ENCODE assay signal across 12 mouse cellular contexts in the genomic region with DNA sequence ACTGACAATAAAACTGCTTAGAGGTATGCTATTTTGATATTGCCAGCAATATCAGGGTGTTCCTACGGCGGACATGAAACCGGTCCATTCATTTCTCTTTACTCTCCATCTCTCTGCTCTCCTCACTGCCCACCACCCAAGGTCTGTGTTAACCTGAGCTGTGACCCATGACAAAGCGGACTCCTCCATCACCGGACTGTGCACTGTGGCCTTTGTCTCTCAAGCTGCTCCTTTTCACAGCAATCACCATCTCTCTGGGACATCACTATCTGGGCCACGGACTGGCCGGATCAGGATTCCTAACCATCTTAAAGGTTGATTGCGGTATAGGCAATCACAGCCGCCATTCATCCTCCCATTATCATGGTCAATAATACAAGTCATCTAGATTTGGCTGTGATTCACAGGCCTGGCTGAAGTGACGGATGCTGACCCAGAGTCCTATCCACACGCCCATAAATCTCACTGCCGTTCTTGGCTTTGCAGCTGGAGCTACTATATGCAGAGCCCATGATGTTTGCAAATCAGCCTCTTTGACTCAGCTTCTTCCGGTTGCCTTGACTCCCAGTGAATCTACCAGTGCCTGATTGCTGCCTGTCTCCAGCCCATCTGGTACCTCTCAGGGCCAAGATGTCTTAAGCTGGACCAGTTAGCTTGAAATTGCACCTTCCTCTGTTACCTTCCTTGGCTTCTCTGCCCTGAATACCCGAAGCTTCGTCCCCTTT. TPM values are rescaled to one million over a fixed set of nuclear protein-coding genes. Genes with fewer than 3 reads are reported as not detected.
DNase-seq lines count a peak whose midpoint lies in the region; ATAC-seq and TF ChIP-seq lines count a peak whose summit lies in the region.
"Had no signal": no experiment of that assay in that cellular context is flagged by ENCODE, and none has a peak within 500 bp of the region (broad histone marks: within the 10 kb centered on the region; RNA-seq: fewer than 3 reads in every experiment).

No protein-coding gene starts in this region.

- no peak overlapping the region for H3K4me2 ChIP-seq in intestine, embryonic 16.5 days (ENCODE audit: low read depth, low read length)
- H3K4me2 ChIP-seq in intestine, postnatal 0 days (replicated peaks; ENCODE audit: low read depth), result no peak overlapping the region
- H3K4me2 ChIP-seq in forebrain, embryonic 16.5 days (ENCODE audit: low read length), result no peak overlapping the region
- no peak overlapping the region for H3K4me2 ChIP-seq in midbrain, embryonic 15.5 days
- H3K4me2 ChIP-seq: heart, embryonic 13.5 days had no signal

- H3K9me3 ChIP-seq in intestine, embryonic 16.5 days (ENCODE audit: control insufficient read depth, low read length), result no peaks in the 10 kb centered on the region
- H3K9me3 ChIP-seq in intestine, postnatal 0 days (ENCODE audit: control insufficient read depth), result no peaks in the 10 kb centered on the region
- H3K9me3 ChIP-seq in forebrain, embryonic 16.5 days (ENCODE audit: control insufficient read depth, low read length), result no peaks in the 10 kb centered on the region
- H3K9me3 ChIP-seq in midbrain, embryonic 15.5 days, result no peaks in the 10 kb centered on the region

- intact Hi-C loops in heart, postnatal 36 days (cut with DNase I), result no loop called here

- H3K9ac ChIP-seq in intestine, embryonic 16.5 days (ENCODE audit: low read depth, low read length), result no peak overlapping the region
- no peak overlapping the region for H3K9ac ChIP-seq in intestine, postnatal 0 days (ENCODE audit: low read depth, low read length)
- no peak overlapping the region for H3K9ac ChIP-seq in forebrain, embryonic 16.5 days (replicated peaks; ENCODE audit: low read depth, low read length)
- no peak overlapping the region for H3K9ac ChIP-seq in midbrain, embryonic 15.5 days
- H3K9ac ChIP-seq: heart, embryonic 13.5 days had no signal

- H3K4me3 ChIP-seq in intestine, embryonic 16.5 days (ENCODE audit: low read length), result no peak overlapping the region
- no peak overlapping the region for H3K4me3 ChIP-seq in intestine, postnatal 0 days (ENCODE audit: low read depth, low read length)
- no peak overlapping the region for H3K4me3 ChIP-seq in forebrain, embryonic 16.5 days (replicated peaks; ENCODE audit: low read length)
- H3K4me3 ChIP-seq in midbrain, embryonic 15.5 days, result no peak overlapping the region
- H3K4me3 ChIP-seq: heart, embryonic 13.5 days; myocyte had no signal

- 0 out of 2 replicates have a peak, but pooled peaks have one; percentile 26 for ATAC-seq in intestine, embryonic 16.5 days
- ATAC-seq in intestine, postnatal 0 days, result no peak
- peak; percentile 43 for ATAC-seq in forebrain, embryonic 16.5 days
- peak; percentile 51; the same call in 1 of the 2 replicates for ATAC-seq in midbrain, embryonic 15.5 days (replicated peaks)
- ATAC-seq: Patski had no signal

- peak; percentile 32 for DNase-seq in adrenal gland, postnatal 25 days
- DNase-seq in heart, postnatal 36 days, result no peak
- DNase-seq in cerebellum, adult 11 months, result no peak
- DNase-seq: gastrocnemius, postnatal 14 days; thymus, postnatal 36 days had no signal

- no peak overlapping the region for H3K27ac ChIP-seq in intestine, embryonic 16.5 days (ENCODE audit: low read length)
- H3K27ac ChIP-seq in intestine, postnatal 0 days (ENCODE audit: low read depth, low read length), result no peak overlapping the region
- H3K27ac ChIP-seq in forebrain, embryonic 16.5 days (ENCODE audit: low read length), result no peak overlapping the region
- H3K27ac ChIP-seq in midbrain, embryonic 15.5 days, result no peak overlapping the region
- H3K27ac ChIP-seq: heart, embryonic 13.5 days had no signal

- H3K27me3 ChIP-seq in intestine, embryonic 16.5 days (replicated peaks; ENCODE audit: control insufficient read depth, insufficient read depth, low read length), result no peaks in the 10 kb centered on the region
- H3K27me3 ChIP-seq in intestine, postnatal 0 days (replicated peaks; ENCODE audit: control insufficient read depth, insufficient read depth, low read length), result 0 out of 2 replicates have a peak, but pooled peaks cover 2% of the 10 kb centered on the region
- no peaks in the 10 kb centered on the region for H3K27me3 ChIP-seq in forebrain, embryonic 16.5 days (replicated peaks; ENCODE audit: control insufficient read depth, insufficient read depth, low read length)
- no peaks in the 10 kb centered on the region for H3K27me3 ChIP-seq in midbrain, embryonic 15.5 days (replicated peaks)
- H3K27me3 ChIP-seq: heart, embryonic 13.5 days; Patski had no signal

- WGBS in intestine, embryonic 16.5 days, result 65% methylated on average over 15 of the region's 15 CpGs
- 69% methylated on average over 15 of the region's 15 CpGs for WGBS in intestine, postnatal 0 days
- WGBS in forebrain, embryonic 16.5 days, result 70% methylated on average over 15 of the region's 15 CpGs
- 40% methylated on average over 15 of the region's 15 CpGs for WGBS in midbrain, embryonic 15.5 days

- no peaks in the 10 kb centered on the region for H3K36me3 ChIP-seq in intestine, embryonic 16.5 days (ENCODE audit: control insufficient read depth, insufficient read depth, low read length)
- H3K36me3 ChIP-seq in intestine, postnatal 0 days (ENCODE audit: control insufficient read depth, insufficient read depth), result no peaks in the 10 kb centered on the region
- no peaks in the 10 kb centered on the region for H3K36me3 ChIP-seq in forebrain, embryonic 16.5 days (ENCODE audit: control insufficient read depth, insufficient read depth)
- H3K36me3 ChIP-seq in midbrain, embryonic 15.5 days (replicated peaks), result no peaks in the 10 kb centered on the region
- H3K36me3 ChIP-seq: heart, embryonic 13.5 days had no signal

- TF ChIP-seq CTCF in intestine, postnatal 0 days (IDR thresholded peaks at IDR 0.05; ENCODE audit: low read depth), result no peak

- peaks cover 2% of the 10 kb centered on the region; the same call in 1 of the 2 replicates for H3K4me1 ChIP-seq in intestine, embryonic 16.5 days (ENCODE audit: control insufficient read depth, insufficient read depth, low read length)
- no peaks in the 10 kb centered on the region for H3K4me1 ChIP-seq in intestine, postnatal 0 days (replicated peaks; ENCODE audit: control insufficient read depth, insufficient read depth, low read length)
- peaks cover 16% of the 10 kb centered on the region for H3K4me1 ChIP-seq in forebrain, embryonic 16.5 days (replicated peaks; ENCODE audit: control insufficient read depth, insufficient read depth, low read length)
- H3K4me1 ChIP-seq in midbrain, embryonic 15.5 days, result peaks cover 16% of the 10 kb centered on the region
- H3K4me1 ChIP-seq: heart, embryonic 13.5 days had no signal

RNA-seq across cellular contexts. Expression of gene Bcl9, which starts 28.1 kb away (rescaled TPM):
- polyA plus RNA-seq in intestine, embryonic 16.5 days (2015; fragmentation: Nextera tagmentation; extraction: Ambion mirVana), result 35.9 and 37.4 TPM in 2 replicates
- 21.2 and 26.7 TPM in 2 replicates for polyA plus RNA-seq in intestine, postnatal 0 days (2015; fragmentation: Nextera tagmentation; extraction: Ambion mirVana)
- 18.0 and 25.0 TPM in 2 replicates for total RNA-seq in adrenal gland, postnatal 25 days (2021)
- polyA plus RNA-seq in forebrain, embryonic 16.5 days (2015; fragmentation: Nextera tagmentation; extraction: Ambion mirVana), result 102 and 109 TPM in 2 replicates
- 101 and 102 TPM in 2 replicates for polyA plus RNA-seq in midbrain, embryonic 15.5 days (2015; fragmentation: Nextera tagmentation; extraction: Ambion mirVana)
- total RNA-seq in heart, postnatal 36 days (2021), result 10 to 100 TPM; 20.2 to 28.6 TPM
